Mouse (Mus musculus) monocyte, adult 5-6 weeks (primary cell): ENCODE measurements around the gene Rnft2. TPM values are rescaled to one million over a fixed set of nuclear protein-coding genes. Genes with fewer than 3 reads are reported as not detected.

ENCODE experiments used
- ATAC-seq: fragments of 153-309, 156-312 bp; replicated peaks from 2 replicates; pipeline ENCODE4 v1.8.0; 2017; ENCODE audit warnings: mild to moderate bottlenecking; ENCODE audit not compliant: low TSS enrichment, insufficient number of reproducible peaks, severe bottlenecking, poor library complexity, low FRiP score
- total RNA-seq: library from RNA; stranded (forward); fragments of 200-1000, 200-491, 200-594 nt; gene quantifications from 3 replicates; pipeline ENCODE4 v1.2.3, GENCODE M21; 2017

Rnft2 gene
- total RNA-seq, 1 experiment from 2014 or later = not detected

DNA sequence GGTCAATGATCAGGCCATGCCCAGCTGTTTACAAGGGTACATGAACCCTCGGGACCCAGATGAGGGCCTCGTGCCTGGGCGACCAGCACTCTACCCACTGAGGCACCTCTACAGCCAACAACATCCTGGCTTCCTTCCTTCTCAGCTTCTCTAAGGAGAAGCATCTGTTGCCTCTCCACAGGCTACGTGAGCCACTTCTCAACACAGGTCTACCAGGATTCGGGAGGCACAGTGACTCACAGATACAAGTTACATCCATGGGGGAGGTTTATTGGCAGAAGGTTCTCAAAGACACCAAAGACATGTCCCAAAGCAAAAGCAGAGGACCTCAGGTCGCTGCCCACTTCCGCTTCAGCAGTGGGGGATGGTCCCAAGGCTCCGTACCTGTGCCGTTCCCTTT lies 54.4 kb downstream of the Rnft2 start:
- ATAC-seq = no peak

DNA sequence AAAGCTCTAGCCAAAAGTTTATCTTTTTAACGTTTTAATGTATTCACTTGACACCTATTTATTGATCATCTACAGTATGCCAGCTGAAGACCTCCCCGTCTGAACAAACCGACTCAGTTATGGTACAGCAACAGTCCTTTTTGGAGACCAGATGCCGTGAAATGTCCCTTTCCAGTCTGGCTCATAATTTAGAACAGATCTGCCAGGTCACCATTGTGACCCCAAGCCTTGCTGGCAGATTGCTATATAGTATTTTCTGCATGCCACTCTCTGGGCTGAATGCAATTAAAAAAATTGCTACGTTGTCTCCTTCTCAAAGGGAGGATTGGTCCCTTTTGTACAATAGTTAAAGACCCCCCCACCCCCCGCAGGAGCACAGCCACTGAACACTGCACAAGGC lies 56.6 kb downstream of the Rnft2 start:
- ATAC-seq = no peak

- no peak for ATAC-seq
Measured at GRCm38 (mm10) chr5:118186903-118187633, 57.8 kb downstream of the Rnft2 start.

GRCm38 (mm10) chr5:118177640-118178039 lies 67.3 kb downstream of the Rnft2 start:
- no peak for ATAC-seq

- no peak for ATAC-seq
Measured at GRCm38 (mm10) chr5:118175137-118175536, 69.8 kb downstream of the Rnft2 start.

GRCm38 (mm10) chr5:118174310-118175009 lies 70.5 kb downstream of the Rnft2 start:
- no peak for ATAC-seq

DNA sequence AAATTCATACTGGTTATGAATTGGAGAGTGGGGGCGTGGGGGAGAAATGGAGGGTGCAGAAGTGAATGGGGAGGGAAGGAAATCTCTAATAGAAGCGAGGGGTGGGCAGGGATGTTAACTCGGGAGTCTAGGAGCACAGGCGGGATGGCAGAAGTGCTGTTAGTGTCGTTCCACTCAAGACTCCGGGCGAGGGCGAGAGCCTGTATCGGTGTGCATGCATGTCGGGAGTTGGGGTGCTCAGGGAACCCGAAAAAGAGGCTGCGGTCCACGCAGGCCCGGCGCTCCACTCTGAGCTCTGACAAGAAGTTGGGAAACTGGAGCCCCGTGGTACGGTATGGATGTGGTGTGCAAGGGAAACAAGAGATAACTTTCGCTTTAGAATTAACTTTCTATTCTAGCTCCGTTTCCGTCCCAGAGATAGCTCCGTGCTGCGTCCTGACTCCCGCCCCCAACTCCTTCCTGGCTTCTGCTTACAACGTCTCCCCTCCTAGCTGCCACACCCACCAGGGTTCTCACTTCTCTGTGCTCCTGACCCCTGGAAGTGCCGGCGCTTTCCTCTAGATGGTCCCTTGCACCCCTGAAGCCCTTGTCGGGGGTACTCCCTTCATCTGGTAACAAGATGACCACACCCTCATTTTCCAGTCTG lies 72.7 kb downstream of the Rnft2 start:
- no peak for ATAC-seq

DNA sequence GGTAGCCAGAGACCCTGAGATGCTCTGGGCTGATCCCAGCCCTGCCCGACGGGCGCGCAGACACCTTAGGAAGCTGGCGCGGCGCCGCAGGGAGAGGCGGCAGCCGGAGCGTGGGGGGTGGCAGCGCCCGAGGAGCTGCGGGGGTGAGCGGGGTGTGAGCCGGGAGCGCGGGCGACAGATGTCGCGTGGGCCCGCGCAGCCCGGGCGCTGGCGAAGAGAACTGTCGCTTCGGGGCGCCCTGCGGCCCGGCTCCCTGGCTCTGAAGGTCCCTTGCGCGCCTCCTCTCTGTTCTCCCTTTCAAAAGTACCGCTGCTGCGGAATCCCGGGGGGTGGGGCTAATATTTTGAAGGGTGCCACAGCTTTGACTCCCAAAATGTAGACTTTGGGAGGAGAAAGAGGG lies 73.3 kb downstream of the Rnft2 start:
- ATAC-seq = no peak

- no peak for ATAC-seq
Measured at GRCm38 (mm10) chr5:118170888-118171529, 73.9 kb downstream of the Rnft2 start.

DNA sequence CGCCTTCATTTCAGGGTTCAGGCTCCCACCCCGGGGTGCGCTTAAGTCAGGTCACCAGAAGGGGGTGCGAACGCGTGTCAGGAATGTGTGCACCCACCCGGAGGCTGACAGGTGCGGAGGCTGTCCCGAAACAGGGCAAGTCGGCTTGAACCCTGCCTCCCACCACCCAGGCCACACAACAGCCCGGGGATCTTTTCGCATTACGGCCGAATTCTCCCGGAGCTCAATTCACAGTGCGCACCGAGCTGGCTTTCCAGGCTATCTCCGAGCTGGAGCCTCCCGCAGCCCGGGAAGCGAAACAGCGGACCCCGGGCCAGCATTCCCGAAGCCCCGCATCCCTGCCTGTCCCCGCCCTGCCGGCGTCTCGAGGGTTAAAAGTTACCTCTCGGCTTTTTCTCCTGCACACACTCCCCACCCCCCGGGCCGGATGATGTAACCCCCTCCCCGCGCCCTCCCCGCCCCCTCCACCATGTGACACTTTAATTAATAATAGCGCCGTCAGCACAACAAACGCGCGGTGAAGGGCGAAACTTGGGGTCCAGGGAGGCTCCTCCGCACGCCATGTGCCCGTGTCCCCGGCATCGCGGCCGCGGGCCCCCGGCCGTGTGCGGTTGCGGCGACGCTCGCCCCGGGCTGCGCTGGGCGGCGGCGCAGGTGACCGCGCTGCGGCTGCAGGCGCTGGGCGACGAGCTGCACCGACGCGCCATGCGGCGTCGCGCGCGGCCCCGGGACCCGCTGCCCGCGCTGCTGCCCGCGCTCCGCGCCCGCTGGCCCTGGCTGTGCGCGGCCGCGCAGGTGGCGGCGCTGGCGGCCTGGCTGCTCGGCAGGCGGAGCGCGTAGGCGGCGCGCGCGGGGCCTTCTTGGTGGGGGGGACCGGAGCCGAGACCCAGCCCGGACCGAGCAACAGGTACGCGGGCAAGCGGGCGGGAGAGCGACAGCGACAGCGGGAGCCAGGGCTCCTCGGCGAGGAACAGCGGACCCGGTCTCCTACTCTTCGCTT lies 75.4 kb downstream of the Rnft2 start:
- ATAC-seq = no peak

DNA sequence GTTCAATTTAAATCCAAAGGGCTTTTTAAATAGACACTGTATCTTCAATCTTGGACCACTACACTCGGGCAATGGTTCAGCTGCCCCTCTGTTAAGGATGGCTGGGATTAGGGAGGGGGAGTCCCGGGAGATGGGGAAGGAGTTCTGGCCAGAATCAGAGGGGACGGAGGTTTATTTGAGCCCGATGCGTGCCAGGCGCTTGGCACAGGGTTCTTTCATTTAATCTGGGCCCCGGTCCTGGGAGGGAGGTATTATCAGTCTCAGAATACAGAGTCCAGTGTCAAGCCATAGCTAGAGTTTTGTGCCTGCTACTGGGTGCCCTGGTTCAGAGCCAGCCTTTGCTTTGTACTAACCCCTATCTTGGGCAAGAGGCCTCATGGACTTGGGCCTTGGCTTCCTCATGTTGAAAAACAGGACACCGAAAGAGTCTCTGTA lies 77.3 kb downstream of the Rnft2 start:
- ATAC-seq = no peak

DNA sequence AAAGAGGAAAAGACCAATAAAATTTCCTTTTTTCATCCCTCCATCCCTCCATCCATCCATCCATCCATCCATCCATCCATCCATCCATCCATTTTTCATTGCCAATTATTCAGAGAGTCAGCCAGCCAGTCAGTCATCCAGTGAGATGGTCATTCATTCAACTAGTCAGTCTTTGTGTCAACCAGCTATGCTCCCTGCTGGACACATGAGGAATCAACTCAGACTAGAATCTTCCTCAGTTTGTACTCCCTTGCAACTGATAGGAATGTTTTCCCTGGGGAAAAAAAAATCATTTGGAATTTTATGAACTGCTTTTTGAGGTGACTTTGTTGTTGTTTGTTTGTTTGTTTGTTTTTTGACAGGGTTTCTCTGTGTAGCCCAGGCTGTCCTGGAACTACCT lies 79.5 kb downstream of the Rnft2 start:
- no peak for ATAC-seq

GRCm38 (mm10) chr5:118164581-118164980 lies 80.3 kb downstream of the Rnft2 start, which contains the start of gene Hrk:
Hrk (plus strand) TSS chr5:118164648.
- no peak for ATAC-seq

GRCm38 (mm10) chr5:118160691-118161090 lies 84.2 kb downstream of the Rnft2 start:
- ATAC-seq = no peak

DNA sequence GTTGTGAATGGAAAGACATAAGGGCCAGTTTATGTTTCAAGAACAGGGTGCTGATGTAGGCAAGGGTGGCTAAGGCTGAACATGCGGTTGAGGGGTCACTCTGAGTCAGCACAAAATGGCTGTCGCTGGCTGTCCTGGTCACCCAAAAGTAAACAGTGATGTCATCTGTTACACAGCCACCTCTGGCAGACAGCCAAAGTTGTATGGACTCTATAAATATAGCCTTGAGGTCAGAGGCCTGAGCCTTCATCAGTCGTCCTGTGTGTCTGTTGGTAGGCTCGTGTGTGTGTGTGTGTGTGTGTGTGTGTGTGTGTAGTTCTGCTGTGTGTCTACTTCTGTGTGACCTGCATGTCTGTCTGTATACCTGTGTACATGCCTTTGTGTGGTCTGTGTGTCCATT lies 87.9 kb downstream of the Rnft2 start:
- no peak for ATAC-seq

DNA sequence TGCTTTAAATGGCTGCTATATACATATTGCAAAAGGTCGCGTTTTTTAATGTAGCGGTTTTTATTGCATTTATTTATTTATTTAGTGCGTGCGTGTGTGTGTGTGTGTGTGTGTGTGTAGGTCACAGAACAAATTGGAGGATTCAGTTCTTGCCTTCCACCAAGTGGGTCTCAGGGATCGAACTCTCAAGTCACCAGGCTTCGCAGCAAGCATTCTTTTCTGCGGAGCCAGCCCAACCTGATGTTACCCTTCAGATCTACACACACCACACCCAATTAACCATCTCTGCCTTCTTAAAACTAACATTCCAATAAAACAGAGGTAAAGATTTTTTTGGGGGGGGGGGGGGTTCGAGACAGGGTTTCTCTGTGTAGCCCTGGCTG lies 89.4 kb downstream of the Rnft2 start:
- ATAC-seq = no peak

DNA sequence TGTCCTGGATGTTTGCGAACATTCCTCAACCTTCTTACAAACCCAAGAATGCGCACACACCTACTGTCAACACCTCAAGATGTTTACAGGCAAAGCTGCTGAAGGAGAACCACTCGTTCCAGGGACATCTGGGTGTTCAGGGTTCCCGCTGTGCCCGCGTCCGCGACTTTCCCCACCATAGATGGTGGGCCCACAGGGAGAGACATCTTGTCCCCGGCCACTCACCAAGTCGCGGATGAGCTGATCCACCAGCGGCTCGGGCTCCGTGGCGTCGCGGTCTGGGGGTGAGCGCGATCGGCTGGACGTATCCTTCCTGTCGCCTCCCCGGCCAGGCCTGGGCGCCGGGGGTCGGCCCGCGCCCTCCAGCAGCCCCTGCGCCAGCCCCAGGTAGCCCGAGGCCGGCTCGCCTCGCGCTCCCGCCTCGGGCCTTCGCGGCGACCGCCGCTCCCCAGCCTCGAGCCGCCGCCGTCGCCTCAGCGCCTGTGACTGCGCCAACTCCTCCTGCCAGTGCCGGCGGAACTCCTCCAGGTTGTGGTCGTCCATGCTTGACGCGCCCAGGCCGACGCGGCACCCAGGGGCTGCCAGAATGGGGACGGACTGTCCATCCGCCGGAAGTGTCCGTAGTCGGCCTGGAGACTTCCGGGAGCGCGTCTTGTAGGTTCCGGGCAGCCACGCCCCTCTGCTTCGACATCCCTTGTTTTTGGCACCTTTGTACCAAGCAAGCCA lies 89.9 kb downstream of the Rnft2 start, which contains the start of gene Fbxw8:
Fbxw8 (minus strand) TSS at position 626 of the 726 bp plus-strand sequence.
- ATAC-seq = peak; percentile 98

- no peak for ATAC-seq
Measured at GRCm38 (mm10) chr5:118149711-118150110, 95.2 kb downstream of the Rnft2 start.
